Mouse (Mus musculus): ENCODE measurements around the gene Arhgef17.

DNA sequence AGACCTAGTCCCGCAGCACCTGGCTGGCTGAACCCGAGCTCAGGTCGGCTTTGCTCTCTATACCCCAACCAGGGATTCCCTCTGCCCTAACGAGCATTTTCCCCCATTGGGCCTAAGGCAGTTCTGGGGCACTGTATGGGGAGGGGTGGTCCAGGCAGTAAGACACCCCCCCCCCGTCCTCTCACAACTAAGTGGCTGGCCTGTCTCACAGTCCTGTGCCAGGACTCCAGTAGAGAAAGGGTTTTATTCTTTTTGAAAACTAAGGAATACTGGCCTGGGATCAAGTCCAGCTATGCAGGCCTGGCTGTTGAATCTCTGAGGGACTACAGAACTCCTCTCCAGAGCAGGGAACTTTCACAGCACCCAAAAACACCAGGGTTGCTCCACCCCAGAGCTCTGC, 16.7 kb downstream of the Arhgef17 start:
- no peak for TF ChIP-seq CTCF (IDR thresholded peaks at IDR 0.05; ENCODE audit: borderline replicate concordance, control insufficient read depth, extremely low read depth, insufficient read depth, low read length, poor library complexity)
- TF ChIP-seq POLR2A (IDR thresholded peaks at IDR 0.05; ENCODE audit: control insufficient read depth, extremely low read depth, insufficient read depth, low read length, poor library complexity): no peak
